Mouse (Mus musculus) embryonic facial prominence, embryonic 13.5 days (tissue): ENCODE results near the gene Cald1. TPM values are rescaled to one million over a fixed set of nuclear protein-coding genes. Genes with fewer than 3 reads are reported as not detected.

Experiments used
- ATAC-seq: fragments of 200-750 bp; cut with Nextera tagmentation; 2 replicates; pipeline ENCODE4 v1.8.0; 2017; ENCODE audit warnings: low read depth; ENCODE audit not compliant: insufficient number of reproducible peaks, insufficient read depth, low FRiP score, low TSS enrichment
- H3K27ac ChIP-seq: fragments of 300-500 bp; sonication (generic); 2 replicates; pipeline ENCODE4 v1.5.1; 2015; ENCODE audit warnings: moderate library complexity, mild to moderate bottlenecking, inconsistent platforms
- H3K27me3 ChIP-seq: fragments of 300-500 bp; sonication (generic); 2 replicates; pipeline ENCODE4 v1.6.1; 2015; ENCODE audit warnings: mild to moderate bottlenecking, inconsistent platforms
- H3K36me3 ChIP-seq: fragments of 300-500 bp; sonication (generic); 2 replicates; pipeline ENCODE4 v1.6.1; 2015; ENCODE audit warnings: mild to moderate bottlenecking, inconsistent platforms
- H3K4me1 ChIP-seq: fragments of 300-500 bp; sonication (generic); 2 replicates; pipeline ENCODE4 v1.6.1; 2015; ENCODE audit warnings: inconsistent platforms
- H3K4me2 ChIP-seq: fragments of 300-500 bp; sonication (generic); 2 replicates; pipeline ENCODE4 v1.6.1; 2015; ENCODE audit warnings: moderate library complexity, mild to moderate bottlenecking, inconsistent platforms
- H3K4me3 ChIP-seq: fragments of 300-500 bp; sonication (generic); 2 replicates; pipeline ENCODE4 v1.5.1; 2015; ENCODE audit warnings: mild to moderate bottlenecking, inconsistent platforms
- H3K9ac ChIP-seq: fragments of 300-500 bp; sonication (generic); 2 replicates; pipeline ENCODE4 v1.6.1; 2015; ENCODE audit warnings: mild to moderate bottlenecking, inconsistent platforms
- H3K9me3 ChIP-seq: fragments of 300-500 bp; sonication (generic); 2 replicates; pipeline ENCODE4 v1.6.1; 2016; ENCODE audit warnings: inconsistent platforms
- WGBS: fragments of 180-500 bp; shearing (Covaris S2); methylation state at CpG from one replicate; pipeline ENCODE4 v1.1.7; 2015; ENCODE audit warnings: mixed read lengths; 5-methylcytosine and 5-hydroxymethylcytosine counted together
- polyA plus RNA-seq: library from polyadenylated mRNA; unstranded; fragments of >200 nt; fragmentation: Nextera tagmentation; extraction: Ambion mirVana; gene quantifications from 2 replicates; pipeline ENCODE4 v1.2.1, GENCODE M21; 2015

The Cald1 gene
- polyA plus RNA-seq, 1 experiment from 2014 or later, result 463 TPM

- no peak for ATAC-seq
- Histone ChIP-seq H3K4me3 (no peak overlapping the region), H3K9ac (no peak overlapping the region), H3K9me3 (no peaks in the 10 kb centered on the region), H3K4me1 (no peaks in the 10 kb centered on the region), H3K27me3 (no peaks in the 10 kb centered on the region), H3K27ac (no peak overlapping the region), H3K4me2 (no peak overlapping the region), H3K36me3 (peaks cover 24% of the 10 kb centered on the region)
These were observed 178.1 kb downstream of the Cald1 start for GRCm38 (mm10) chr6:34776396-34776795.

GRCm38 (mm10) chr6:34777094-34777493, 178.8 kb downstream of the Cald1 start:
- no peak for ATAC-seq
- Histone ChIP-seq H3K9ac (no peak overlapping the region), H3K4me3 (no peak overlapping the region), H3K27ac (no peak overlapping the region), H3K36me3 (peaks cover 18% of the 10 kb centered on the region), H3K4me1 (no peaks in the 10 kb centered on the region), H3K4me2 (no peak overlapping the region), H3K27me3 (no peaks in the 10 kb centered on the region), H3K9me3 (no peaks in the 10 kb centered on the region)
- WGBS, result 78% methylated on average over 2 of the region's 2 CpGs

- no peak for ATAC-seq
- Histone ChIP-seq H3K4me3 (no peak overlapping the region), H3K4me2 (no peak overlapping the region), H3K4me1 (no peaks in the 10 kb centered on the region), H3K27ac (no peak overlapping the region), H3K27me3 (no peaks in the 10 kb centered on the region), H3K36me3 (peaks cover 9% of the 10 kb centered on the region), H3K9me3 (no peaks in the 10 kb centered on the region), H3K9ac (no peak overlapping the region)
- WGBS, result 73% methylated on average over 10 of the region's 10 CpGs
These were observed 179.8 kb downstream of the Cald1 start for GRCm38 (mm10) chr6:34777981-34778668.

- Histone ChIP-seq H3K9me3 (no peaks in the 10 kb centered on the region), H3K9ac (peak within 1 kb of the TSS; percentile 91), H3K27ac (peak within 1 kb of the TSS; percentile 95), H3K27me3 (no peaks in the 10 kb centered on the region), H3K4me3 (peak within 1 kb of the TSS; percentile 58), H3K4me1 (no peaks in the 10 kb centered on the region), H3K36me3 (no peaks in the 10 kb centered on the region; the same call in 1 of the 2 replicates), H3K4me2 (peak within 1 kb of the TSS; percentile 66)
- ATAC-seq, result peak; percentile 87
- WGBS, result under 1% methylated on average over 70 of the region's 81 CpGs
These were observed 182.1 kb downstream of the Cald1 start, which contains the start of gene Agbl3 for GRCm38 (mm10) chr6:34780231-34780942. Gene Agbl3 (plus strand): TSS chr6:34780432.

GRCm38 (mm10) chr6:34780943-34781289, 182.6 kb downstream of the Cald1 start:
- H3K36me3 ChIP-seq, result peaks cover 5% of the 10 kb centered on the region
- no peaks in the 10 kb centered on the region for H3K27me3 ChIP-seq
- peak overlapping the region; percentile 58 for H3K4me3 ChIP-seq
- H3K9me3 ChIP-seq, result no peaks in the 10 kb centered on the region
- peak overlapping the region; percentile 66 for H3K4me2 ChIP-seq
- H3K27ac ChIP-seq, result peak overlapping the region; percentile 95
- 3% methylated on average over 13 of the region's 13 CpGs for WGBS
- H3K9ac ChIP-seq, result peak overlapping the region; percentile 91
- no peaks in the 10 kb centered on the region for H3K4me1 ChIP-seq
- no peak for ATAC-seq

DNA sequence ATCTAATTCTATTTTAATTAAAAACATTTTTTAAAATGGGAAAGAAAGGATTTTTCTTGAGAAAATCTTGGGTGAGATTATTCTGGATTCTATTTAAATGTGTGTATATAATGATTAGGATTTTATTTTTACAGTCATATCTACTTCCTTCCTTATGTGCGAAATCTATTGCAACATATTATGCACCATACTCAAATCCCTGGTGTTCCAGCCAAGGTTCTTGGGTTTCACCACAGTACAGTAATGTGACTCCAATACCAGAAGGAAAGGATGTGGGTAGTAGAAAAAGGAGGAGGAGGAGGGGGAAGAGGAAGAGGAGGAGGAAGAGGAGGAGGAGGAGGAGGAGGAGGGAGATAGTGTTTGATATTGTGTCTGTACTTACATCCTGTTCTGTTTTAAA, 184.2 kb downstream of the Cald1 start:
- 85% methylated on average over 1 of the region's 1 CpGs for WGBS
- Histone ChIP-seq H3K9ac (no peak overlapping the region), H3K4me2 (no peak overlapping the region), H3K4me1 (no peaks in the 10 kb centered on the region), H3K9me3 (no peaks in the 10 kb centered on the region), H3K36me3 (peaks cover 7% of the 10 kb centered on the region), H3K27me3 (no peaks in the 10 kb centered on the region), H3K27ac (no peak overlapping the region), H3K4me3 (no peak overlapping the region)
- ATAC-seq, result no peak

GRCm38 (mm10) chr6:34796881-34797280, 198.6 kb downstream of the Cald1 start:
- no peak overlapping the region for H3K9ac ChIP-seq
- no peak for ATAC-seq
- H3K36me3 ChIP-seq, result no peaks in the 10 kb centered on the region
- 51% methylated on average over 3 of the region's 3 CpGs for WGBS
- no peak overlapping the region for H3K4me3 ChIP-seq
- H3K9me3 ChIP-seq, result no peaks in the 10 kb centered on the region
- H3K4me1 ChIP-seq, result no peaks in the 10 kb centered on the region
- H3K4me2 ChIP-seq, result no peak overlapping the region
- H3K27me3 ChIP-seq, result no peaks in the 10 kb centered on the region
- no peak overlapping the region for H3K27ac ChIP-seq

DNA sequence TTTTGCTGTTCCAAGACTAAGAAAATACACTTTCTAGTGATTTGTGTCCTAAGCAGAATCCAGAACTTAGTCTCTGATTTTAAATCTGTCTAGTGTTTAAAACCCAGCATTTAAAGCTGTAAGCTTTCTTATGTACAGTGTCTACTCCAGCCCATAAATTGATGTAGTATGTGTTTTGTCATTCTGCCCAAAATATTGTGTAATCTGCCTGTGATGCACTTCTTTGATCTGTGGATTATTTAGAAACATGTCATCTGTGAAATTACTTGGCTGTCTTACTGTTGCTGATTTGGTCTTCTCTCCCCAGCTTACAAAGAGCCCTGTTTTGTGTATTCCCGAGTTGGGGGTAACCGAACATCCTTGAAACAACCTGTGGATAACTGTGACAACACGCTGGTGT, 199.6 kb downstream of the Cald1 start:
- H3K4me2 ChIP-seq, result no peak overlapping the region
- H3K36me3 ChIP-seq, result no peaks in the 10 kb centered on the region
- H3K27me3 ChIP-seq, result no peaks in the 10 kb centered on the region
- no peak for ATAC-seq
- H3K9me3 ChIP-seq, result no peaks in the 10 kb centered on the region
- no peak overlapping the region for H3K27ac ChIP-seq
- no peaks in the 10 kb centered on the region for H3K4me1 ChIP-seq
- no peak overlapping the region for H3K4me3 ChIP-seq
- H3K9ac ChIP-seq, result no peak overlapping the region
- 68% methylated on average over 3 of the region's 3 CpGs for WGBS

DNA sequence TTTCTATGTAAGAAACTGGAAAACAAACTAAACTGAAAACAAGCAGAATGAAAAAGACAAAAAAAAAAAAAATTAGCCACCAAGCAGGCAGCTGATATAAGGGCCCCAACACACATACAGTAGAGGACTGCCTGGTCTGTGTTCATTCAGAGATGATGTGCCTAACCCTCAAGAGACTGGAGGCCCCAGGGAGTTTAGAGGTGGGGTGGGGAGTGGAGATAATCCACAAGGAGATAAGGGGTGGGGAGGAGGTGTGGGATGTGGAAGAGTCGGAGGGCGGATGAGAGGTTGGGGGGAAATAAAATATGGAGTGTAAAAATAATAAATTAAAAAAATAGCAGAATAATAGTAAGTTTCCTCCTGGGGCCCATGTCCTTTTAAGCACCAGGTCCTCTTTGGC, 207.3 kb downstream of the Cald1 start:
- Histone ChIP-seq H3K27ac (no peak overlapping the region), H3K9me3 (no peaks in the 10 kb centered on the region), H3K36me3 (no peaks in the 10 kb centered on the region), H3K4me2 (no peak overlapping the region), H3K4me1 (no peaks in the 10 kb centered on the region), H3K4me3 (no peak overlapping the region), H3K9ac (no peak overlapping the region), H3K27me3 (no peaks in the 10 kb centered on the region)
- 82% methylated on average over 2 of the region's 2 CpGs for WGBS
- ATAC-seq, result no peak

- Histone ChIP-seq H3K4me2 (no peak overlapping the region), H3K36me3 (no peaks in the 10 kb centered on the region), H3K4me3 (no peak overlapping the region), H3K27ac (no peak overlapping the region), H3K9me3 (no peaks in the 10 kb centered on the region), H3K9ac (no peak overlapping the region), H3K4me1 (no peaks in the 10 kb centered on the region), H3K27me3 (no peaks in the 10 kb centered on the region)
- 86% methylated on average over 4 of the region's 4 CpGs for WGBS
- ATAC-seq, result no peak
These were observed 212.4 kb downstream of the Cald1 start for GRCm38 (mm10) chr6:34810651-34811050.

- Histone ChIP-seq H3K4me3 (no peak overlapping the region), H3K9ac (no peak overlapping the region), H3K4me2 (no peak overlapping the region), H3K4me1 (no peaks in the 10 kb centered on the region), H3K27me3 (no peaks in the 10 kb centered on the region), H3K9me3 (0 out of 2 replicates have a peak, but pooled peaks cover 3% of the 10 kb centered on the region), H3K36me3 (no peaks in the 10 kb centered on the region), H3K27ac (no peak overlapping the region)
- no peak for ATAC-seq
These were observed 226.1 kb downstream of the Cald1 start for GRCm38 (mm10) chr6:34824406-34824805.
